ENCODE assay signal across 8 mouse cellular contexts in the genomic region with DNA sequence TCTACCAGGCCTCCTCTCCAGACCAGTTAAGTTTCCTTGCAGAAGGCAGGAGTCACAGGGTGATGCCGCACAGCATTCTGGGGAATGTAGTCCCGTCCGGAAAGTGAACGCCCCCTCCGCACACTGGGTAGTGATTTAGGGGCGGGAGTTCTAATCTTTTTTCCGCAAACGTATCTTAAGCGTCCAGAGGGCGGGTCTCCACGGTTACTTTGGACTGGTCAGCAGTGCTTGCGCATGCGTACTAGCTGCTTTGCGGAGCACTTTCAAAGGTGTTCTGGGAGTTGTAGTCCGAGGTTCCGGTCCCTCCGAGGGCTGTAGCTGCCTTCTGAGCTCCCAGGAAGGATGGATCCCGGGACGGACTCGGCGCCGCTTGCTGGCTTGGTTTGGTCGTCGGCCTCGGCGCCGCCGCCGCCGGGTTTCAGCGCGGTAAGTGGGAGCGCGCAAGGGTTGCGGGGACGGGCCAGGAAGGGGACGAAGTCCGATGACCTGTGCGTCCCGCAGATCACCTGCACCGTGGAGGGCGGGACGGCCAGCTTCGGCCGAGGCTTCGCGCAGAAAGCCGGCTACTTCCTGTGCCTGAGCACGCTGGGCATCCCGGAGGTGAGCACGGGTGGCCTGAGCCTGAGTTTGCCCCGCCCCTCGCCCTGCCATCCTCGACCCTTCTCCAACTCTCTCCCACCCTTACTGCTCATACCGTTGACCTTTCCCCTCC. TPM values are rescaled to one million over a fixed set of nuclear protein-coding genes. Genes with fewer than 3 reads are reported as not detected.
A peak's percentile ranks its signal among the peaks of the same experiment; 100 is the strongest.
DNase-seq lines count a peak whose midpoint lies in the region; ATAC-seq and TF ChIP-seq lines count a peak whose summit lies in the region.

Mvb12a (plus strand) TSS at position 291 of the 712 bp plus-strand sequence.

- WGBS in bone marrow, adult 2 months = under 1% methylated on average over 55 of the region's 55 CpGs
- WGBS in embryonic facial prominence, embryonic 15.5 days = under 1% methylated on average over 54 of the region's 55 CpGs
- WGBS in limb, embryonic 14.5 days = under 1% methylated on average over 49 of the region's 55 CpGs
- under 1% methylated on average over 55 of the region's 55 CpGs for WGBS in midbrain, postnatal 0 days

- H3K9ac ChIP-seq in embryonic facial prominence, embryonic 15.5 days = peak within 1 kb of the TSS; percentile 94
- H3K9ac ChIP-seq in limb, embryonic 14.5 days (ENCODE audit: low read depth, low read length, severe bottlenecking) = peak within 1 kb of the TSS; percentile 74
- peak within 1 kb of the TSS; percentile 76 for H3K9ac ChIP-seq in midbrain, postnatal 0 days (replicated peaks; ENCODE audit: low read length, poor library complexity, severe bottlenecking)

- H3K4me3 ChIP-seq in bone marrow, adult 2 months (replicated peaks; ENCODE audit: control insufficient read depth, low read depth, low read length) = peak within 1 kb of the TSS; percentile 67
- peak within 1 kb of the TSS; percentile 98 for H3K4me3 ChIP-seq in embryonic facial prominence, embryonic 15.5 days (replicated peaks)
- H3K4me3 ChIP-seq in limb, embryonic 14.5 days (replicated peaks; ENCODE audit: low read length) = peak within 1 kb of the TSS; percentile 82
- H3K4me3 ChIP-seq in midbrain, postnatal 0 days (ENCODE audit: low read depth, low read length) = peak within 1 kb of the TSS; percentile 78

- no peak for TF ChIP-seq CTCF in bone marrow, adult 2 months (IDR thresholded peaks at IDR 0.05; ENCODE audit: control insufficient read depth, insufficient read depth, low read length)
- no peak for TF ChIP-seq CTCF in midbrain, postnatal 0 days (IDR thresholded peaks at IDR 0.05)

- peak; percentile 21; the same call in 1 of the 2 replicates for TF ChIP-seq POLR2A in bone marrow, adult 2 months (IDR thresholded peaks at IDR 0.05; ENCODE audit: borderline replicate concordance, control insufficient read depth, low read depth, low read length)
- TF ChIP-seq POLR2A in limb, embryonic 14.5 days (IDR thresholded peaks at IDR 0.05; ENCODE audit: borderline replicate concordance, extremely low read depth, insufficient read depth, insufficient read length) = 0 out of 2 replicates have a peak, but pooled peaks have one; percentile 37

- H3K36me3 ChIP-seq in embryonic facial prominence, embryonic 15.5 days = peaks cover 21% of the 10 kb centered on the region
- H3K36me3 ChIP-seq in limb, embryonic 14.5 days (ENCODE audit: control insufficient read depth, insufficient read depth, low read length) = peaks cover 23% of the 10 kb centered on the region
- peaks cover 14% of the 10 kb centered on the region for H3K36me3 ChIP-seq in midbrain, postnatal 0 days (ENCODE audit: insufficient read depth, low read length)

- no peaks in the 10 kb centered on the region for H3K27me3 ChIP-seq in embryonic facial prominence, embryonic 15.5 days
- H3K27me3 ChIP-seq in limb, embryonic 14.5 days (ENCODE audit: control insufficient read depth, insufficient read depth, low read length) = no peaks in the 10 kb centered on the region; the same call in 1 of the 2 replicates
- H3K27me3 ChIP-seq in midbrain, postnatal 0 days (ENCODE audit: insufficient read depth, low read length) = no peaks in the 10 kb centered on the region

- H3K27ac ChIP-seq in bone marrow, adult 2 months (ENCODE audit: control insufficient read depth, insufficient read depth, low read depth, low read length, poor library complexity) = peak within 1 kb of the TSS; percentile 4; the same call in 1 of the 2 replicates
- peak within 1 kb of the TSS; percentile 51; the same call in 1 of the 2 replicates for H3K27ac ChIP-seq in embryonic facial prominence, embryonic 15.5 days (replicated peaks)
- no peak within 1 kb of the TSS for H3K27ac ChIP-seq in limb, embryonic 14.5 days (replicated peaks; ENCODE audit: low read depth, low read length)
- H3K27ac ChIP-seq in midbrain, postnatal 0 days (ENCODE audit: low read depth, low read length) = 0 out of 2 replicates have a peak within 1 kb of the TSS, but pooled peaks have one; percentile 20

- no peaks in the 10 kb centered on the region; the same call in 1 of the 2 replicates for H3K4me1 ChIP-seq in bone marrow, adult 2 months (ENCODE audit: control insufficient read depth, insufficient read depth, low read length)
- H3K4me1 ChIP-seq in embryonic facial prominence, embryonic 15.5 days = peaks cover 15% of the 10 kb centered on the region
- H3K4me1 ChIP-seq in limb, embryonic 14.5 days (ENCODE audit: control insufficient read depth, insufficient read depth, low read length) = peaks cover 11% of the 10 kb centered on the region; the same call in 1 of the 2 replicates
- H3K4me1 ChIP-seq in midbrain, postnatal 0 days (ENCODE audit: insufficient read depth, low read length) = peaks cover 5% of the 10 kb centered on the region

- DNase-seq in 416B (ENCODE audit: low read depth) = peak; percentile 100
- DNase-seq in heart, adult 8-10 months (ENCODE audit: low spot score) = peak; percentile 99
- DNase-seq in kidney, adult 9 months = peak; percentile 99
- peak; percentile 100 for DNase-seq in limb, embryonic 14.5 days (ENCODE audit: low spot score)
- DNase-seq in midbrain, postnatal 0 days (ENCODE audit: low spot score) = peak; percentile 100
- peak; percentile 80 to 87 for DNase-seq in spleen, postnatal 14 days (ENCODE audit: low spot score in 2 of 2)

- H3K4me2 ChIP-seq in embryonic facial prominence, embryonic 15.5 days (replicated peaks) = peak within 1 kb of the TSS; percentile 75
- H3K4me2 ChIP-seq in limb, embryonic 14.5 days (replicated peaks; ENCODE audit: low read depth, low read length, severe bottlenecking) = peak within 1 kb of the TSS; percentile 83
- H3K4me2 ChIP-seq in midbrain, postnatal 0 days (ENCODE audit: low read depth, low read length, poor library complexity, severe bottlenecking) = peak within 1 kb of the TSS; percentile 62

- peak; percentile 96 for ATAC-seq in embryonic facial prominence, embryonic 15.5 days (ENCODE audit: insufficient number of reproducible peaks, low FRiP score, low TSS enrichment, low read depth)
- peak; percentile 98 for ATAC-seq in limb, embryonic 14.5 days (ENCODE audit: low FRiP score, low read depth)
- peak; percentile 95 for ATAC-seq in midbrain, postnatal 0 days (ENCODE audit: low FRiP score)

- H3K9me3 ChIP-seq in embryonic facial prominence, embryonic 15.5 days (replicated peaks) = no peaks in the 10 kb centered on the region
- no peaks in the 10 kb centered on the region for H3K9me3 ChIP-seq in limb, embryonic 14.5 days (ENCODE audit: control insufficient read depth, low read length)
- H3K9me3 ChIP-seq in midbrain, postnatal 0 days (ENCODE audit: low read length) = no peaks in the 10 kb centered on the region

RNA-seq across cellular contexts. Expression of gene Mvb12a, which starts in this region (rescaled TPM):
- 23.8 and 47.7 TPM in 2 replicates for polyA plus RNA-seq in bone marrow, adult 2 months (2011; ENCODE audit: insufficient read depth, insufficient read length, low replicate concordance, missing spikeins)
- 86.8 and 92.9 TPM in 2 replicates for polyA plus RNA-seq in embryonic facial prominence, embryonic 15.5 days (2015; fragmentation: Nextera tagmentation; extraction: Ambion mirVana)
- 10 to 100 TPM; 28.8 to 31.5 (median 29.1) TPM for total RNA-seq in heart, adult 8-10 months (2022)
- polyA plus RNA-seq in limb, embryonic 14.5 days (2012; rRNA removed) = 107 and 169 TPM in 2 replicates
- 104 and 107 TPM in 2 replicates for polyA plus RNA-seq in limb, embryonic 14.5 days (2014; fragmentation: Nextera tagmentation; extraction: Ambion mirVana)
- 77.4 and 79.2 TPM in 2 replicates for total RNA-seq in midbrain, postnatal 0 days (2014; rRNA removed)
- polyA plus RNA-seq in midbrain, postnatal 0 days (2015; fragmentation: Nextera tagmentation; extraction: Ambion mirVana) = 81.4 and 82.6 TPM in 2 replicates
